Mouse (Mus musculus) ES-Bruce4 (cell line): ENCODE measurements around the gene Cnga1.

Source experiments
- CTCF ChIP-seq: IDR thresholded peaks from one replicate; pipeline ENCODE4 v1.8.1; 2011; ENCODE audit warnings: low read depth, low read length
- EP300 ChIP-seq: IDR thresholded peaks from 2 replicates; pipeline ENCODE4 v1.6.1; 2011; ENCODE audit warnings: low read depth, low read length; ENCODE audit not compliant: insufficient read depth
- POLR2A ChIP-seq: IDR thresholded peaks from one replicate; pipeline ENCODE4 v1.8.1; 2011; ENCODE audit warnings: low read length; ENCODE audit not compliant: insufficient read depth

- TF ChIP-seq EP300: no peak
- TF ChIP-seq POLR2A: no peak
- TF ChIP-seq CTCF: no peak
These were observed 17.1 kb upstream of the Cnga1 start for GRCm38 (mm10) chr5:72661051-72661781.
